Mouse (Mus musculus) lung, postnatal 0 days (tissue): ENCODE measurements at regions not wholly inside any gene's neighbourhood (a gene's known extent, or its start where the extent isn't known, plus 50 kb on each side); places are given as distances from the start of the nearest gene placed in this dataset.
A peak's percentile ranks its signal among the peaks of the same experiment; 100 is the strongest.

ENCODE experiments used
- CTCF ChIP-seq: IDR thresholded peaks from 2 replicates; pipeline ENCODE4 v1.5.1; 2016; ENCODE audit warnings: antibody characterized with exemption, mild to moderate bottlenecking
- EP300 ChIP-seq: IDR thresholded peaks from 2 replicates; pipeline ENCODE4 v1.6.1; 2016; ENCODE audit warnings: antibody characterized with exemption, mild to moderate bottlenecking, control low read depth

GRCm38 (mm10) chr4:142989175-142989574, 223.6 kb downstream of the Prdm2 start:
- TF ChIP-seq CTCF (peak; percentile 25), EP300 (no peak)
